Mouse (Mus musculus): ENCODE data around the gene Rab5c. TPM values are rescaled to one million over a fixed set of nuclear protein-coding genes. Genes with fewer than 3 reads are reported as not detected.

The Rab5c gene
- polyA plus RNA-seq, 1 experiment, result 350 TPM

DNA sequence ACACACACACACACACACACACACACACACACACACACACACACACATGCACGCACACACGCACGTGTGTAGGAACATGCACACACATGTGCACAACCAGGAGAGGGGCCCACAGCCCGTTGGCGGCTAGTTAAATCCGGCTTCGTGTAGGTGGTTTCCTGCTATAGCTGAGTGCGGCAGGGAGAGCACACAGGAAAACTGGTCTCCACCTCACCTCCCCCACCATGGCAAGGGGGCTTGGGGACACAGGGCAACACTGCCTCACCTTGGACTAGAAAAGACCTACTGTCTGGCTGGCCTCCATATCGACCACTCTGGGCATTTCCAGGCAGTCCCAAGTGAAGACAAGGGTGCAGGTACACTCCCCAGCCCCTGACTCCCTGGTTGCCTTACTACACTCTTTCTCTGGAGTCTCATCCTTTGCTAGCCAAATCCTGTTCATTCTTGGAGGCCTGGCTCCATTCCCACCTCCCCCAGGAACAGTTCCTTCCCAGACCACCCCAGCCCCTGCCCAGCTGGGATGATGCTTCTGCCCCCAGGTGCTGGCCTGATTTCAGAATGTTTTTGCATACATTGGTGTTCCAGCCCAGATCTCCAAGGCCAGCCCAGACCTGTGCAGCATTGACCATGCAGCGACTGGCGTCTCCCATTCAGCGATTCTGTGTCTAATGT lies 16.1 kb upstream of the Rab5c start:
- no peak for TF ChIP-seq POLR2A (IDR thresholded peaks at IDR 0.05; ENCODE audit: low read depth, low read length)
- TF ChIP-seq CTCF (IDR thresholded peaks at IDR 0.05; ENCODE audit: extremely low read depth, insufficient read length, insufficient replicate concordance, low read depth, low read length), result no peak
- Histone ChIP-seq H3K27me3 (ENCODE audit: control insufficient read depth, insufficient read depth, low read length) (peaks cover 3% of the 10 kb centered on the region), H3K4me1 (ENCODE audit: control insufficient read depth, insufficient read depth, insufficient read length, low read length) (peaks cover 3% of the 10 kb centered on the region), H3K27ac (ENCODE audit: insufficient read depth, low read depth, low read length) (no peak overlapping the region), H3K36me3 (ENCODE audit: control insufficient read depth, insufficient read depth, low read length) (no peaks in the 10 kb centered on the region), H3K4me3 (ENCODE audit: low read depth, low read length) (no peak overlapping the region)
- 74% methylated on average over 12 of the region's 12 CpGs for WGBS

DNA sequence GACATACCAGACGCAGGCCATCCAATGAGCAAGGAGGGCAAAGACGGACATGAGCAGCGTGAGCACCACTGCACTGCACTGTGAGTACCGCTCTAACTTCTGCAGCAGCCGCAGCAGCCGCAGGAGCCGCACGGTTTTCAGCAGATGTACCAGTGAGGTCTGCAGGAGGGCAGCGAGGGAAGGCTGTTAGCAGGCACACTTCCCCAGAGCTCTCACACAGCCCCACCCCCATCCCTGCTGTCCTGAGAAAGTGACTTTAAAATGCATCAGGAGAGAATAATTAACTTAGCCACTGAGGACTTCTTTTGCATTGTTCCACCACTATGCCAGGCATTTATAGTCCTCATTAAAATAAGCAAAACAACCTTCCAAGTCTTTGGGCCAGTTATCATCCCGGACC lies 14.3 kb upstream of the Rab5c start:
- H3K4me3 ChIP-seq (ENCODE audit: low read depth, low read length), result no peak overlapping the region
- 27% methylated on average over 10 of the region's 10 CpGs for WGBS
- H3K27me3 ChIP-seq (ENCODE audit: control insufficient read depth, insufficient read depth, low read length), result no peaks in the 10 kb centered on the region
- TF ChIP-seq CTCF (IDR thresholded peaks at IDR 0.05; ENCODE audit: extremely low read depth, insufficient read length, insufficient replicate concordance, low read depth, low read length) (no peak), POLR2A (IDR thresholded peaks at IDR 0.05; ENCODE audit: low read depth, low read length) (no peak)
- no peak overlapping the region for H3K27ac ChIP-seq (ENCODE audit: insufficient read depth, low read depth, low read length)
- H3K36me3 ChIP-seq (ENCODE audit: control insufficient read depth, insufficient read depth, low read length), result no peaks in the 10 kb centered on the region
- peaks cover 2% of the 10 kb centered on the region; the same call in 1 of the 2 replicates for H3K4me1 ChIP-seq (ENCODE audit: control insufficient read depth, insufficient read depth, insufficient read length, low read length)

DNA sequence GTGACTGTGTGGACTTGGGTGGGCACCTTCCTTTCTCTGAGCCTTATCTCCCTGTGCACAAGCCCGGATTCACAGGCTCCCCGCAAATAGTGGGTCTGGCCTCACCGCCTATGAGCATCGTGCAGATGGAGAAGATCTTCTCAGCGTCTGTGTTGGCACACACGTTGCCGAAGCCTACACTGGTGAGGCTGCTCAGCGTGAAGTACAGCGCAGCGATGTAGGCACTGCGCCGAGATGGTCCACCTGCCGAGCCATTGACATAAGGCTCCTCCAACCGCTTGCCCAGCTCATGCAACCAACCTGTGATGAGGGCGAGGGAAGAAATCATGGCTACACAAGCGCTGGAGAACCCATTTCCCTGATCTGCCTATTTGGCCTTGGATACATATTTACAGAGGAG lies 12.1 kb upstream of the Rab5c start:
- 85% methylated on average over 16 of the region's 16 CpGs for WGBS
- TF ChIP-seq CTCF (IDR thresholded peaks at IDR 0.05; ENCODE audit: extremely low read depth, insufficient read length, insufficient replicate concordance, low read depth, low read length) (no peak), POLR2A (IDR thresholded peaks at IDR 0.05; ENCODE audit: low read depth, low read length) (no peak)

DNA sequence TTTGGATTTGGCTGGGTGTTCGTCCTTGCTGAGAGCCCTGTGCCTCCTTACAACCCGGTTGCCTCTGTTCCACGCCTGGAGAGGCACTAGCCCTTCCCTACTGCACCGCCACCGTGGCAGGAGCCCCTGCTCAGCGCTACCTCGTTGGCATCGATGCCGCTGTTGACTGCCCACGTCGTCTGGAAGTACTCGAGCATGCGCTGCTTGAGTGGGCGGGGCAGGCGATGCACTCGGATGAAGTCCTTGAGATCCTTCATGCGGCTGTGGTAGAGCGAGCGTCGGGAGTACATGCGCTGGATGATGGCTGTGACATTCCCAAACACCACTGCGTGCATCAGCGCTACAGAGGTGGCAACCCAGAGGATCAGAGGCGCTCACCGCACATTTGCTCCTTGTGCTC lies 11.5 kb upstream of the Rab5c start:
- no peak overlapping the region for H3K27ac ChIP-seq (ENCODE audit: insufficient read depth, low read depth, low read length)
- no peaks in the 10 kb centered on the region for H3K36me3 ChIP-seq (ENCODE audit: control insufficient read depth, insufficient read depth, low read length)
- no peak for TF ChIP-seq CTCF (IDR thresholded peaks at IDR 0.05; ENCODE audit: extremely low read depth, insufficient read length, insufficient replicate concordance, low read depth, low read length)
- no peak for TF ChIP-seq POLR2A (IDR thresholded peaks at IDR 0.05; ENCODE audit: low read depth, low read length)
- H3K4me1 ChIP-seq (ENCODE audit: control insufficient read depth, insufficient read depth, insufficient read length, low read length), result peaks cover 2% of the 10 kb centered on the region; the same call in 1 of the 2 replicates
- H3K4me3 ChIP-seq (ENCODE audit: low read depth, low read length), result no peak overlapping the region
- H3K27me3 ChIP-seq (ENCODE audit: control insufficient read depth, insufficient read depth, low read length), result no peaks in the 10 kb centered on the region
- WGBS, result 31% methylated on average over 25 of the region's 25 CpGs

More for the DNA sequence above, 12.1 kb upstream of the Rab5c start:
- H3K4me3 ChIP-seq (ENCODE audit: low read depth, low read length), result no peak overlapping the region
- no peaks in the 10 kb centered on the region for H3K27me3 ChIP-seq (ENCODE audit: control insufficient read depth, insufficient read depth, low read length)
- H3K4me1 ChIP-seq (ENCODE audit: control insufficient read depth, insufficient read depth, insufficient read length, low read length), result peaks cover 2% of the 10 kb centered on the region; the same call in 1 of the 2 replicates
- H3K27ac ChIP-seq (ENCODE audit: insufficient read depth, low read depth, low read length), result no peak overlapping the region
- no peaks in the 10 kb centered on the region for H3K36me3 ChIP-seq (ENCODE audit: control insufficient read depth, insufficient read depth, low read length)

DNA sequence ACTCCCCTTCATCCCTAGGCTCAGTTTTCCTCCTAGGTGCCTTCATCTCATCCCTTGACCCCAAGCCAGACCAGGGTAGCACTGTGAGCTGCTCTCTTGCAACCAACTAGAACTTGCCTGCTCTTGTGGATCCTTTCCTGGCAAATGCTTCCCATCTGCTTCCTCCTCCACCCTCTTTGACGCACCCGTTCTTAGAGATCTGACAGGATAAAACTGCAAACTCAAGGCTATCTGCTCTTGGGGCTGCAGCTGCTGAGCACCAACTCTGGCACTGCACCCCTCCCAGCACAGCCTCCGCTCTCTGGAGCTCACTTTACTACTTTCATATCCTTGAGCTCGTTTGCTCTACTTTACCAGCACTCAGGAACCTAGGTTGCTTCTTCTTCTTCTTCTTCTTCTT lies 10.6 kb upstream of the Rab5c start:
- no peak overlapping the region for H3K4me3 ChIP-seq (ENCODE audit: low read depth, low read length)
- TF ChIP-seq CTCF (IDR thresholded peaks at IDR 0.05; ENCODE audit: extremely low read depth, insufficient read length, insufficient replicate concordance, low read depth, low read length) (no peak), POLR2A (IDR thresholded peaks at IDR 0.05; ENCODE audit: low read depth, low read length) (no peak)
- no peak overlapping the region for H3K27ac ChIP-seq (ENCODE audit: insufficient read depth, low read depth, low read length)
- H3K4me1 ChIP-seq (ENCODE audit: control insufficient read depth, insufficient read depth, insufficient read length, low read length), result peaks cover 2% of the 10 kb centered on the region; the same call in 1 of the 2 replicates
- no peaks in the 10 kb centered on the region for H3K36me3 ChIP-seq (ENCODE audit: control insufficient read depth, insufficient read depth, low read length)
- 32% methylated on average over 4 of the region's 4 CpGs for WGBS
- H3K27me3 ChIP-seq (ENCODE audit: control insufficient read depth, insufficient read depth, low read length), result no peaks in the 10 kb centered on the region

DNA sequence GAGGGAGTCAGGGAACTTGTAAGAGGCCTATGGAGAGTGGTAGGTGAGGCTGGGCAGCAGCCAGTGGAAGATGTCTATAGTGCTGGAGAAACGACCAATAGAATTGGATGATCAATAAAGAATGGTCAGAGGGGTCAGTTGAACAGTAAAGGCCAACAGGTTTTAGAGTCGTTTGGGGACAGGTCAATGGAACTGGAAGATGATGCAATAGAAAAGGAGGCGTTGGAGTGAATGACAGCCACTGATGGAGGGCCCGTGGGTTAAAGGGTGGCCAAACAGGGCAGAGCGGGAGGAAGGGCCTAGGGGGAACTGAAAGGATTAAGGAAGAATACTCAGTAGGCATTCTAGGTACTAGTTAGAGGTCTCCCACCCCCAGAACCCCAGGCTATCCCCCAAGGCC lies 9.1 kb upstream of the Rab5c start:
- TF ChIP-seq POLR2A (IDR thresholded peaks at IDR 0.05; ENCODE audit: low read depth, low read length) (no peak), CTCF (IDR thresholded peaks at IDR 0.05; ENCODE audit: extremely low read depth, insufficient read length, insufficient replicate concordance, low read depth, low read length) (no peak)
- H3K4me3 ChIP-seq (ENCODE audit: low read depth, low read length), result no peak overlapping the region
- H3K4me1 ChIP-seq (ENCODE audit: control insufficient read depth, insufficient read depth, insufficient read length, low read length), result peaks cover 2% of the 10 kb centered on the region; the same call in 1 of the 2 replicates
- no peak overlapping the region for H3K27ac ChIP-seq (ENCODE audit: insufficient read depth, low read depth, low read length)
- no peaks in the 10 kb centered on the region for H3K27me3 ChIP-seq (ENCODE audit: control insufficient read depth, insufficient read depth, low read length)
- WGBS, result 56% methylated on average over 5 of the region's 5 CpGs
- no peaks in the 10 kb centered on the region for H3K36me3 ChIP-seq (ENCODE audit: control insufficient read depth, insufficient read depth, low read length)

DNA sequence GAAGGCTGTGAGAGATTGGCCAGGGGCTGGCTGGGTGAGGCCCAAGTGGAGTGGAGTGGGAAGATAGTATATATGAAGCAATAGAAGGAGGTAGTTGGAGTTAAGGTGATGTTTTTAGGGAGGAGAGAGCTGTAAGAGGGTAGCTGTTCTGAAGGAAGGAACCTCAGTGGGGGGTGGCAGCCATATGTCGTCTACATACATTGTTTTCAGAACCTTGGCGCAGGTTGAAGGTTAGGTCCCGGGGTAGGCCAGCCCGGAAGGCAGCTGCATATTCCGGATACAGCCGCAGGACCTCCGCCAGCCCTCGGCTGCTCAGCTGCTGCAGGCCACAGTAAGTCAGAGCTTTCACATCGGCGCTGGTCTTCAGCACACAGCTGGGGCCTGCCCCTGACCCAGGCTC lies 8.5 kb upstream of the Rab5c start:
- no peak for TF ChIP-seq CTCF (IDR thresholded peaks at IDR 0.05; ENCODE audit: extremely low read depth, insufficient read length, insufficient replicate concordance, low read depth, low read length)
- TF ChIP-seq POLR2A (IDR thresholded peaks at IDR 0.05; ENCODE audit: low read depth, low read length), result no peak
- peaks cover 2% of the 10 kb centered on the region; the same call in 1 of the 2 replicates for H3K4me1 ChIP-seq (ENCODE audit: control insufficient read depth, insufficient read depth, insufficient read length, low read length)

More for the DNA sequence above, 8.5 kb upstream of the Rab5c start:
- H3K4me3 ChIP-seq (ENCODE audit: low read depth, low read length), result no peak overlapping the region
- no peaks in the 10 kb centered on the region for H3K27me3 ChIP-seq (ENCODE audit: control insufficient read depth, insufficient read depth, low read length)
- H3K27ac ChIP-seq (ENCODE audit: insufficient read depth, low read depth, low read length), result no peak overlapping the region
- H3K36me3 ChIP-seq (ENCODE audit: control insufficient read depth, insufficient read depth, low read length), result no peaks in the 10 kb centered on the region
- WGBS, result 83% methylated on average over 10 of the region's 10 CpGs

All from small intestine, adult 2 months (tissue).